Mouse (Mus musculus) brain, embryonic 14.5 days (tissue): Measurements from ENCODE around the gene Actbl2. TPM values are rescaled to one million over a fixed set of nuclear protein-coding genes. Genes with fewer than 3 reads are reported as not detected.

Experiments used
- DNase-seq: peaks from one replicate; pipeline ENCODE4 v3.0.0-alpha.2; 2011; ENCODE audit warnings: low read depth
- CTCF ChIP-seq: fragments of 200-500 bp; IDR thresholded peaks from 2 replicates; pipeline ENCODE4 v1.5.1; 2012; ENCODE audit warnings: inconsistent platforms, mild to moderate bottlenecking, moderate library complexity, borderline replicate concordance; ENCODE audit not compliant: insufficient read depth, insufficient read length; ENCODE audit errors: extremely low read depth
- POLR2A ChIP-seq: fragments of 200-500 bp; IDR thresholded peaks from 2 replicates; pipeline ENCODE4 v1.6.1; 2012; ENCODE audit warnings: mild to moderate bottlenecking, inconsistent platforms, borderline replicate concordance; ENCODE audit not compliant: poor library complexity, insufficient read depth, insufficient read length, severe bottlenecking; ENCODE audit errors: extremely low read depth
- polyA plus RNA-seq: library from polyadenylated mRNA; depleted of rRNA; stranded (reverse); fragments of >200 nt; gene quantifications from 2 replicates; pipeline ENCODE4 v1.2.3, GENCODE M21; 2012; rRNA removed

Actbl2 gene
- polyA plus RNA-seq, 1 experiment = 0.03 TPM

DNA sequence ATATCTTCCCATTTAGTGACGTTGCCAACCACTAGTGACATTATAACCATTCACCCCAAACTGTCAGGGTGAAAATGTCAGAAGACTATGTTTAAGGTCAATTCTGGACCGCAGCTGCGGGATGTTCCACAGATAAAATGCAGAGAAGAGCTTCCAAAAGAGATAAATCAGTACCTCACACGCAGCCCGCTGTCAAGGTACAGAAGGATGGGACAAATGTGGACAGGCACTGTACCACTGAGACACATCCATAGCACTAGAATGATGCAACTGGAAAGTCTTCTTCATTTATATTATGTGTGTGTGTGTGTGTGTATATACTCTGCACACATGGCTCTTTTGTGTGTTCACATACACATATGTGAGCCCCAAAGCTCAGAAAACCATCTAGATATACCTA lies 49.9 kb downstream of the Actbl2 start:
- DNase-seq = no peak
- TF ChIP-seq CTCF = no peak
- no peak for TF ChIP-seq POLR2A

Other genes starting within 250 kb of the Actbl2 start
- 44.2 and 55.3 TPM in 2 replicates for gene Gpbp1, start 235.1 kb downstream of the Actbl2 start, polyA plus RNA-seq